Mouse (Mus musculus) adrenal gland, postnatal 14 days (tissue): Measurements from ENCODE around the gene AK157302. TPM values are rescaled to one million over a fixed set of nuclear protein-coding genes. Genes with fewer than 3 reads are reported as not detected.
"Not testable (repeated sequence)": the region's sequence is repeated elsewhere in the genome, so short reads cannot be mapped to it uniquely, and the experiment has no call there.

ENCODE experiments used
- DNase-seq: peaks from one replicate; pipeline ENCODE4 v3.0.0; 2021; ENCODE audit warnings: mixed read lengths
- long read RNA-seq, 2 experiments: library from polyadenylated mRNA; stranded (forward); transcript quantifications; one replicate each; pipeline ENCODE4 v2.0.0; 2021
- total RNA-seq: library from RNA; stranded (reverse); gene quantifications from 2 replicates; pipeline ENCODE4 v1.2.3, GENCODE M21; 2021

Gene AK157302
- 16.7 and 18.3 TPM in 2 replicates for total RNA-seq
- long read RNA-seq, experiment 1, transcript AK157302-201 (1 exons, 1,924 nt): major isoform, 41 of 41 reads
- long read RNA-seq, experiment 1, partial matches to known transcripts: 0 of 41 reads
- long read RNA-seq, experiment 1, other reads (novel, unspliced or antisense): 0 of 41 reads
- long read RNA-seq, experiment 2, transcript AK157302-201 (1 exons, 1,924 nt): major isoform, 36 of 36 reads
- long read RNA-seq, experiment 2, partial matches to known transcripts: 0 of 36 reads
- long read RNA-seq, experiment 2, other reads (novel, unspliced or antisense): 0 of 36 reads

DNA sequence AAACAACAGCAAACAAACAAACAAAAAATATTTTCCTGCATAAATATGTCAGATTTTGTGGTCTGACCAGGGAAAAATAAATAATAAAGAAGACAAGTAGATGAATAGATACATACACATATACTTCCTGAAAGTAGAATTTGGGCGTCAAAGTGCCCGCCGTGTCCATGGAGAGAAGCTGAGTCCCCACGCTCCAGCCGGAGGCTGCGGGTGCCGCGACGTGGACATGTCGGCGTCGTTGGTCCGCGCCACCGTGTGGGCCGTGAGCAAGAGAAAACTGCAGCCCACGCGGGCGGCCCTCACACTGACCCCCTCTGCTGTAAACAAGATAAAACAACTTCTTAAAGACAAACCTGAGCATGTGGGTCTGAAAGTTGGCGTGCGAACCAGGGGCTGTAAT, at the start of gene AK157302:
Gene AK157302, plus strand, starts transcription at position 144 of the 400 bp plus-strand sequence.
- DNase-seq: peak; percentile 34

- DNase-seq: no peak
Measured at GRCm38 (mm10) chr13:21446796-21447195, 48.2 kb upstream of the AK157302 start.

GRCm38 (mm10) chr13:21447856-21448614, 47.0 kb upstream of the AK157302 start:
- no peak for DNase-seq

GRCm38 (mm10) chr13:21453042-21453441, 42.0 kb upstream of the AK157302 start:
- no peak for DNase-seq

- peak; percentile 90 for DNase-seq
Measured at GRCm38 (mm10) chr13:21453449-21453848, 41.6 kb upstream of the AK157302 start, which contains the start of gene Zscan26. Gene Zscan26 (minus strand): TSS chr13:21453730.

DNA sequence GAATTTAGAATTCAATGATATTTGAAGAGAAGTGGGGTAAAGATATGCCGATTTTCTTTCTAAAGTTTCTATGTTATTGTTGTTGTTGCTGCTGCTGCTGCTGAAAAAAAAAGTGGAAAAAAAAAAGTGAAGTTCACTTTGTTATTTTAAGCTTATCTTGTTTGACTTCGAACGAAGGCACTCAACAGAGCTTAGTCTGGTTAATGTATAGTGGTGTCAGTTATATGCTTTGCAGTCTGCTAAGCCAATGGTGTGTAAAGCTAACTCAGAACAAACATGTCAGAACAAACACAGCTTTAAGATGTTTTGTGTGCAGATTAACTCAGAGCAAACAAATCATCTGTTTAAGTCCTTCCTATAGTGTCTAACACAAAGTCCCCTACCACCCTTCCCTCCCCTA, 40.9 kb upstream of the AK157302 start:
- no peak for DNase-seq

DNA sequence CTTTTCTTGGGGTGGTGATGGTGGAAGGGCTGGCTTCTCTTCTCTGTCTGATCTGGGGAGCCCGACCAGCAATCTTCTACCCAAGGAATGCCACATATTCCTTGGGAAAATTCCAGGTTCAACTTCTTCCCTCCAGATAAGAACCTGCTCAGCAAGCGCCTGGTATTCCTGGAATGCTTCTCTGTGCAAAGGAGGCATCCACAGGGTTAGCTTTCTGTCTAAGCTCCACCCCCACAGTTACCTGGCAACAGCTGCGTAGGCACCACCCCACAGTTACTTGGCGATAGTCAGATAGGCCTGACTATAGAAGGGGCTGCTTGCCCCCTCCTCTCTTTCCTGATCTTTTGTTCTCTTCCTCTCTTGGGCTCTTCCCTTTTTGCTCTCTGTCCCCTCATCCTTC, 38.7 kb upstream of the AK157302 start:
- no peak for DNase-seq

DNA sequence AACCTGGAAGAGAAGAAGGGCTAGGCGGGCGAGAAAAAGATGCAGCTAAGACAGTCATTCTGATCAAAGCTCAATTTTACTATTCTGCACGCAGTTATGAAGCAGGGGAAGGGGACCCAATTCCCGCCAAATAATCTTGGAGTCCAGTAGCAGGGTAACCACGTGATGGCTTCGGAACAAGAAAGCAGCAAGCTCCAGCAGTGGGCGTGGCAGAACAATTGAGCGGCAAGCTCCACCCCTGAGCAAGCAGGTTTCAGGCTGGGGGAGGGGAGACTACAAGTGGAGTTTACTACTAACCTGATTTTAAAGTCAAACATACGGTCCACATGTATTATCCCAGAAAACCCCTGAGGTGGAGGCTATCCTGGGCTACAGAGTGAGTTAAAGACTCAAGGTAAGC, 32.5 kb upstream of the AK157302 start:
- not testable (repeated sequence) for DNase-seq

DNA sequence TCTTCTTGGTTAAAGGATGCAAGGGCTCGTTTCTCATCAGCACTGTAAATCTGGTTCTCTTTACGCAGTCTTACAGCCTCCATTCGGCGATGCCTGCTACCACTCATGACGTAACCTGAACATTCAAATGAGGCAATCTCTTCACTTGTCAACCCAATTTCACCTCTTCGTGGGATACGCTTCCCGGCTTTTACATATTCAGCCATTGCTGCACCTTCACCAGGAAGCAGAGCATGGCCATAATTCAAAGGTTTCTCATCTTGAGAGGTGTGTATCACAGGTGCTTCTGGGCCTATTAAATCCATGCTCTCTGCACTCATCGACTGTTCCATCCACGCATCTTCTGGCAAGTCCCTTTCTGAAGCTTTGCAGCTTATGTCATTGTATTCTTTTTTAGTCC, 27.7 kb upstream of the AK157302 start:
- no peak for DNase-seq

DNA sequence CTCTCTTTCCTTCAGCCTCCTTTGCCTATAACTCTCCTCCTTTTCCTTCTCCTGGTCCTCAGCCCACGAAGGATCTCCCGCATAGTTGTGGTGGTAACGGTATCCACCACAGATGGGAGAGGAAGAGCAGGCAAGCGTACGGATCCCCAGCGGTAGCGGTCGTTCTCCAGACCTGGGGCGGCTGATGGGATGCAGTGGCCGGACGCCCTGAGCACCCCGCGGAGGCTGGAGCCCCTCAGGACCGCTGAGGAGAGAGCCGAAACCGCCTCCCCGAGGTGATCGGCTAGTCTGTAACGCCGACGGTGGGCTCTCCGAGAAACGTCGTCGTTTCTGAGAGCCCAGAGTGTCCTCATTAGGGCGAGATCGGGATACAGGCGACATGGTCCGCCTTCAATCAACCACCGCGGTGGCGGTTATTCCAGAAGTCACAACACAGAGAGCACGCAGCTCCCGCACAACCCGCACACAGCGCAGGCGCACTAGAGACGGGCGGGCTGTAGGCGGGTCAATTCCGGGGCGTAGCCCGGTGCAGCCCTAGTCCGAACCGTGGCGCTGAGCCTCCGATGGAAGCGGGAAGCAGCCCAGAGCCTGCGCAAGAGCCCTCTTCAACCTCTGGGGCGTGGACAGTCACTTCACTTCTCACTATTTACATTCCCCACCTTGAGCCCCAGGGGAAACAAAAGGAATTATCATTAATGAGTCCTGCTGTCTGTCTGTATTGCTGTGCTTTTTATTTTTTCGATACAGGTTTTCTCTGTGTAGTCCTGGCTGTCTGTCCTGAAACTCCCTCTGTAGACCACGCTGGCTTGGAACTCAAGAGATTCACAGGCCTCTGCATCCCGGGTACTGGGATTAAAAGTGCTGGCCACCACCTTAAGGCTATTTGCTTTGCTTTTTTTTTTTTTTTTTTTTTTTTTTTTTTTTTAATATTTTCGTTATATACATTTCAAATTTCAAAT, 26.7 kb upstream of the AK157302 start, which contains the start of gene Nkapl:
Gene Nkapl, minus strand, starts transcription at position 449 of the 959 bp plus-strand sequence.
- DNase-seq: peak; percentile 92

- DNase-seq: no peak
Measured at GRCm38 (mm10) chr13:21469097-21469496, 25.9 kb upstream of the AK157302 start.

- no peak for DNase-seq
Measured at GRCm38 (mm10) chr13:21472427-21472826, 22.6 kb upstream of the AK157302 start.

- DNase-seq: peak; percentile 78
Measured at GRCm38 (mm10) chr13:21478759-21479670, 16.0 kb upstream of the AK157302 start, which contains the start of the genes Zkscan4 and Gm10065. Gene Zkscan4 (plus strand): TSS chr13:21478907. Gene Gm10065 (minus strand): TSS chr13:21479441.

DNA sequence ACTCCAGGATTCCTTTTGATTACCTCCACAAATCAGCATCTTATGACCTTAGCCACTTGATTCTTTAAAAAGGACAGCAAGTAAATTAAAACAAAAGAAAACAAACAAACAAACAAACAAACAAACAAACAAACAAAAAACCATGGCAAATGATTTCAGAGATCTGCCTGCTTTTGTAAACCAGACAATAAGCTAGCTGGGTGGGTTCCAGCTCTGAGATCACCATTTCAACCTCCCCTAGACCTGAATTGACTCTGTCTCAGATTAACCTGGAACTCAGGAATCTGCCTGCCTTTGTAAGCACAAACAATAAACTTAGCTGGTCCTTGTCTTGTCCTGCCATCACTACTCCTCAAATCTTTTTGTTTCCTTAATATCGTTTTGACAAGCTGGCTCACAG, 8.1 kb upstream of the AK157302 start:
- no peak for DNase-seq

GRCm38 (mm10) chr13:21492847-21493246, 2.2 kb upstream of the AK157302 start:
- DNase-seq: peak; percentile 31

- DNase-seq: not testable (repeated sequence)
Measured at GRCm38 (mm10) chr13:21501182-21501581, 6.2 kb downstream of the AK157302 start, which contains the start of gene Gm11273. Gene Gm11273 (minus strand): TSS chr13:21501418.

GRCm38 (mm10) chr13:21502296-21502695, 7.3 kb downstream of the AK157302 start:
- DNase-seq: no peak

DNA sequence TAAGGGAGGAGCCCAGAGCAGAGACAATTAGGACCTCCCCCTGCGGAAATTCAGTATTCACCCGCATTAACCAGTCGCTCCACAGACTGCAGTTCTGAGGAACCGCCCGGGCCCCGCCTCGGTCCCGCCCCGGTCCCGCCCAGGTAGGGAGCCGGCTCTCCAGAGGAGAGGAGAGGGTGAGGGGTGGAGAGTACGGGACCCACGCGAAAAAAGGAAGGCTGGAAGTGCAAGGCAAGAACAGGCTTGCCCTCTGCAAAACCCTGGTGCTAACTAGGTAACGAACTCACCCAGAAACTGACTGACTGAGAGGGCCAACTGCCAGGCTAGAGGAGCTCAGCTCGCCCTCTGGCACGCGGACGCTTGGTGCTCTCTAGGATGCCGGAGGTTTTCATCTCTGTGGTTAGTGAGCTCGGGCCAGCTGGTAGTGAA, 11.2 kb downstream of the AK157302 start:
- peak; percentile 92 for DNase-seq

GRCm38 (mm10) chr13:21530136-21530535, 35.1 kb downstream of the AK157302 start:
- no peak for DNase-seq

- DNase-seq: peak; percentile 93
Measured at GRCm38 (mm10) chr13:21530781-21531201, 35.8 kb downstream of the AK157302 start, which contains the start of gene Zkscan8. Gene Zkscan8 (minus strand): TSS chr13:21531120.

- no peak for DNase-seq
Measured at GRCm38 (mm10) chr13:21542708-21543107, 47.7 kb downstream of the AK157302 start, which contains the start of gene Olfr1366. Gene Olfr1366 (minus strand): TSS chr13:21542808.
